Mouse (Mus musculus) spleen, adult 18-20 months (tissue): Measurements from ENCODE around the gene Slc25a45.
A peak's percentile ranks its signal among the peaks of the same experiment; 100 is the strongest.

Experiments used
- DNase-seq, 2 experiments: peaks; one replicate each; pipeline ENCODE4 v3.0.0; 2022; ENCODE audit warnings: mixed read lengths in 2 of 2

The Slc25a45 gene

GRCm38 (mm10) chr19:5892735-5893134 is 15.1 kb downstream of the Slc25a45 start:
- DNase-seq = no peak

- no peak for DNase-seq
Observed at GRCm38 (mm10) chr19:5893282-5894001, 15.8 kb downstream of the Slc25a45 start.

GRCm38 (mm10) chr19:5894002-5894678 is 16.5 kb downstream of the Slc25a45 start, which contains the start of gene Tigd3:
Gene Tigd3, minus strand, starts transcription at chr19:5894149.
- DNase-seq = peak; percentile 79 to 89

- no peak for DNase-seq
Observed at GRCm38 (mm10) chr19:5907275-5907674, 29.7 kb downstream of the Slc25a45 start.

- DNase-seq = no peak
Observed at GRCm38 (mm10) chr19:5910221-5910620, 32.6 kb downstream of the Slc25a45 start.

GRCm38 (mm10) chr19:5911430-5912102 is 34.0 kb downstream of the Slc25a45 start:
- DNase-seq = no peak

GRCm38 (mm10) chr19:5912103-5913006 is 34.7 kb downstream of the Slc25a45 start:
- DNase-seq = peak; percentile 97 to 98

GRCm38 (mm10) chr19:5913007-5913719 is 35.6 kb downstream of the Slc25a45 start, which contains the start of gene Dpf2:
Gene Dpf2, minus strand, starts transcription at chr19:5913010.
- no peak for DNase-seq

GRCm38 (mm10) chr19:5921715-5922114 is 44.1 kb downstream of the Slc25a45 start:
- no peak for DNase-seq

- DNase-seq = no peak
Observed at GRCm38 (mm10) chr19:5922119-5922942, 44.7 kb downstream of the Slc25a45 start.

GRCm38 (mm10) chr19:5922963-5923362 is 45.4 kb downstream of the Slc25a45 start:
- no peak for DNase-seq

- DNase-seq = peak; percentile 70 to 92
Observed at GRCm38 (mm10) chr19:5923990-5924712, 46.5 kb downstream of the Slc25a45 start.

- peak; percentile 87 to 95 for DNase-seq
Observed at GRCm38 (mm10) chr19:5924713-5925093, 47.1 kb downstream of the Slc25a45 start, which contains the start of gene Cdc42ep2. Gene Cdc42ep2, minus strand, starts transcription at chr19:5924816.

GRCm38 (mm10) chr19:5925311-5925855 is 47.8 kb downstream of the Slc25a45 start:
- DNase-seq = no peak

- no peak for DNase-seq
Observed at GRCm38 (mm10) chr19:5927026-5927425, 49.4 kb downstream of the Slc25a45 start.

- DNase-seq = no peak
Observed at GRCm38 (mm10) chr19:5927532-5927931, 49.9 kb downstream of the Slc25a45 start.

- DNase-seq = no peak
Observed at GRCm38 (mm10) chr19:5928104-5928503, 50.5 kb downstream of the Slc25a45 start.

- DNase-seq = no peak
Observed at GRCm38 (mm10) chr19:5928546-5928945, 50.9 kb downstream of the Slc25a45 start.
